Mouse (Mus musculus) spleen, adult 2 months (tissue): ENCODE data around the gene Zfp664.

Experiments used
- CTCF ChIP-seq: fragments of 200-500 bp; IDR thresholded peaks from 2 replicates; pipeline ENCODE4 v1.5.1; 2011; ENCODE audit warnings: mild to moderate bottlenecking, inconsistent platforms; ENCODE audit not compliant: insufficient read depth, insufficient read length, insufficient replicate concordance; ENCODE audit errors: extremely low read depth
- POLR2A ChIP-seq: fragments of 200-500 bp; IDR thresholded peaks from 2 replicates; pipeline ENCODE4 v1.6.1; 2011; ENCODE audit warnings: low read depth, low read length, inconsistent platforms

DNA sequence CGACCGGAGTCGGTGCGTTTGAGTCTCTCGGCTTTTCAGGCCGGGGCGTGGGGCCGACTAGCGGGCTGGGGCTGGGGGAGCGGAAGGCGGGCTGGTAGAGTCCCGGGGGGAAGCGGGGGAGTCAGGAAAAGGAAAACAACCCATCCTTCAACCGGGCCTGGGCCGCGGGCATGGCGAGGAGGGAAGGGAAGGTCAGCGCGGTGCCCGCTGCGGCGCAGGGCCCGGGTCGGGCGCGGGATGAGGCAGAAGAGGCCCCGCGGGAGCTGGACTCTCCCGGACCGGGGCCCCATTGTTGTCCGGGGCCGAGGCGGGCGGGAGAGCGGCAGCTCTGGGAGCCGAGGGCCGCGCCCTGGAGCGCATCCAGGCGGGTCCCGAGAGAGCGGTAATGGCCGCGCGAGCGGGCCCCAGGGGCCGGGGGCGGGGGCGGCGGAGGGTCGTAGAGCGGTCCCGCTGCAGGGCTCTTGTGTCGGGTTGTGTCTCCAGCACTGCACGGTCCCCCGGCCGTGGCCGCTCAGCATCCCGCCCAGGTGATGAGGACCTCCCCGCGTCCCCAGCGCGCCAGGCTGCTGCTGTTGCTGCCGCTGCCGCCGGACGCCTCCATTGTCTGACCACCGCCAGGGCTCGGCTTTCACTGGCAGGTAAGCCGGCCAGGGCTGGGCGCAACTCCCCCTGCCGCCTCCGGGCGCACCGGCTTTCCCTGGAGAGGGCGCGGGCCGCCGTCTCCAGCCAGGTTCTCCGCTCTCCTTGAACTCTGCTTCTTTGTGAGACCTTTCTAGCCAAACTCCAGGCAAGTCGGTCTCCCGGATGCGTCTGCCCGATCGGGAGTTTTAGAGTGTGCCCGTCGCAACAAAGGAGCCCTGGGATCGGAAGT, 615 bp downstream of the Zfp664 start:
- TF ChIP-seq POLR2A (no peak), CTCF (no peak)
